Mouse (Mus musculus) heart, embryonic 14.5 days (tissue): ENCODE results near the gene Slc39a11. TPM values are rescaled to one million over a fixed set of nuclear protein-coding genes. Genes with fewer than 3 reads are reported as not detected.

Experiments
- ATAC-seq: fragments of 200-750 bp; cut with Nextera tagmentation; 2 replicates; pipeline ENCODE4 v1.8.0; 2017; ENCODE audit warnings: low read depth, moderate TSS enrichment; ENCODE audit not compliant: insufficient number of reproducible peaks, insufficient read depth, low FRiP score
- H3K27ac ChIP-seq, 2 experiments: fragments of 200-500 bp in 1 of 2; fragments of 300-500 bp in 1 of 2; sonication (generic) in 1 of 2; replicated peaks in 1 of 2; 2 replicates each; pipeline ENCODE4 v1.5.1; 2012 to 2014; ENCODE audit warnings: low read depth in 2 of 2, low read length in 2 of 2, control low read depth in 1 of 2, mild to moderate bottlenecking in 1 of 2, mixed read lengths in 1 of 2; ENCODE audit not compliant: control insufficient read depth in 1 of 2, insufficient read depth in 1 of 2
- H3K27me3 ChIP-seq: fragments of 300-500 bp; sonication (generic); 2 replicates; pipeline ENCODE4 v1.6.1; 2014; ENCODE audit warnings: mild to moderate bottlenecking, low read length, control low read depth; ENCODE audit not compliant: control insufficient read depth, insufficient read depth
- H3K36me3 ChIP-seq: fragments of 300-500 bp; sonication (generic); 2 replicates; pipeline ENCODE4 v1.6.1; 2014; ENCODE audit warnings: mild to moderate bottlenecking, control low read depth, low read length, mixed read lengths; ENCODE audit not compliant: control insufficient read depth, insufficient read depth
- H3K4me1 ChIP-seq, 2 experiments: fragments of 200-500 bp in 1 of 2; fragments of 300-500 bp in 1 of 2; sonication (generic) in 1 of 2; 2 replicates each; pipeline ENCODE4 v1.6.1; 2012 to 2014; ENCODE audit warnings: low read length in 2 of 2, control low read depth in 1 of 2, mixed read lengths in 1 of 2; ENCODE audit not compliant: control insufficient read depth in 2 of 2, insufficient read depth in 2 of 2
- H3K4me2 ChIP-seq: fragments of 300-500 bp; sonication (generic); 2 replicates; pipeline ENCODE4 v1.6.1; 2014; ENCODE audit warnings: mild to moderate bottlenecking, low read length
- H3K4me3 ChIP-seq, 2 experiments: fragments of 200-500 bp in 1 of 2; fragments of 300-500 bp in 1 of 2; sonication (generic) in 1 of 2; 2 replicates each; pipeline ENCODE4 v1.5.1; 2012 to 2014; ENCODE audit warnings: low read length in 2 of 2, mild to moderate bottlenecking in 2 of 2, control low read depth in 1 of 2, low read depth in 1 of 2, moderate library complexity in 1 of 2; ENCODE audit not compliant: control insufficient read depth in 1 of 2, insufficient read depth in 1 of 2
- H3K9ac ChIP-seq: fragments of 300-500 bp; sonication (generic); 2 replicates; pipeline ENCODE4 v1.6.1; 2014; ENCODE audit warnings: mild to moderate bottlenecking, low read length
- H3K9me3 ChIP-seq: fragments of 300-500 bp; sonication (generic); 2 replicates; pipeline ENCODE4 v1.6.1; 2016; ENCODE audit warnings: low read length, control low read depth; ENCODE audit not compliant: control insufficient read depth
- WGBS: fragments of 180-500 bp; shearing (Covaris S2); extraction: QIAGEN DNeasy Blood & Tissue Kit; methylation state at CpG from one replicate; pipeline ENCODE4 v1.1.7; 2014; 5-methylcytosine and 5-hydroxymethylcytosine counted together
- polyA plus RNA-seq: library from polyadenylated mRNA; unstranded; fragments of >200 nt; fragmentation: Nextera tagmentation; extraction: Ambion mirVana; gene quantifications from 2 replicates; pipeline ENCODE4 v1.2.1, GENCODE M21; 2014

Gene Slc39a11
- polyA plus RNA-seq, 1 experiment from 2014 or later = 13.6 TPM

DNA sequence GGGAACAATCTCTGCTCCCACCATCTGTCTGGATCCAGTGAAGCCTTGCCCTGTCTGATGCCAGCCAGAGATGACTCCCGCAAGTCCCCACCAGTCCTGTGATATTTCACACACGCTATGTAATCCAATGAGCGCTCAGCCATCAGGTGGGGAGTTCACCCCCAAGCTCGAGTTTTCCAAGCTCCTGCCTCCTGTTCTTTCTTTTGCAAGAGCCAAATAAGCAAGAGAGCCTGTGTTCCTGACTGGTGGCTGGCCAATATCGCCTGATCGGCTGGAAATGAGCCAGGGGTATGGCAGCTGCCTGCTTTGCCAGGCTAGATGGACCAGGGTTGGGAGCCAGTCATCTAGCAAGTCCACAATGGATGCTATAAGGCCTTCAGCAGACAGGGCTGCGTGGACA is 95.7 kb downstream of the Slc39a11 start:
- no peaks in the 10 kb centered on the region for H3K9me3 ChIP-seq
- H3K36me3 ChIP-seq = 0 out of 2 replicates have a peak, but pooled peaks cover 3% of the 10 kb centered on the region
- no peaks in the 10 kb centered on the region for H3K27me3 ChIP-seq
- H3K9ac ChIP-seq = no peak overlapping the region
- ATAC-seq = no peak
- H3K4me2 ChIP-seq = no peak overlapping the region
- WGBS = 81% methylated on average over 7 of the region's 7 CpGs
- no peak overlapping the region for H3K4me3 ChIP-seq
- H3K27ac ChIP-seq = no peak overlapping the region
- H3K4me1 ChIP-seq = no peaks in the 10 kb centered on the region

GRCm38 (mm10) chr11:113553605-113554004 is 96.3 kb downstream of the Slc39a11 start:
- H3K4me2 ChIP-seq = no peak overlapping the region
- H3K27me3 ChIP-seq = no peaks in the 10 kb centered on the region
- 0 out of 2 replicates have a peak, but pooled peaks cover 3% of the 10 kb centered on the region for H3K36me3 ChIP-seq
- H3K9ac ChIP-seq = no peak overlapping the region
- WGBS = 86% methylated on average over 13 of the region's 13 CpGs
- H3K4me1 ChIP-seq = no peaks in the 10 kb centered on the region
- H3K27ac ChIP-seq = no peak overlapping the region
- no peak overlapping the region for H3K4me3 ChIP-seq
- ATAC-seq = no peak
- H3K9me3 ChIP-seq = no peaks in the 10 kb centered on the region

DNA sequence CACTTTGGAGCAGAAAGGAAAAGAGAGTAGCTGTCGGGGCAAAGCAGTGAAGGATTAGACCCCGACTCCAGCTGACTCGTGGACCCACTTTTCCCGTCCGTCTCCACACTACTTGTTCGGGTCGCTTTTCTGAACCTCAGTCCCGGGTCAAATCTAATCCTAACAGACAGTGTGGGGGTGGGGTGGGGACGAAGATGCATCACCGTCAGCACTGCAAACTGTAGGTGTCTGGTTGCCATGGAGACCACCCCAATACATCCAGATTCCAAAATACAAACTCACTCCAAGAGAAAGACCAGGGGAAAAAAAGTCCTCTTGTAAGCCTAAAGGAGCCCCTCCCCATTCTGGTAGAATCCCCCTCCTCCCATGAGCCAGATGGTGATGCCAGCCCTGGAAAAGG is 97.3 kb downstream of the Slc39a11 start:
- Histone ChIP-seq H3K4me1 (no peaks in the 10 kb centered on the region), H3K27me3 (no peaks in the 10 kb centered on the region), H3K9ac (no peak overlapping the region), H3K36me3 (0 out of 2 replicates have a peak, but pooled peaks cover 3% of the 10 kb centered on the region), H3K27ac (no peak overlapping the region), H3K4me2 (no peak overlapping the region), H3K9me3 (no peaks in the 10 kb centered on the region), H3K4me3 (no peak overlapping the region)
- WGBS = 75% methylated on average over 10 of the region's 10 CpGs
- no peak for ATAC-seq

DNA sequence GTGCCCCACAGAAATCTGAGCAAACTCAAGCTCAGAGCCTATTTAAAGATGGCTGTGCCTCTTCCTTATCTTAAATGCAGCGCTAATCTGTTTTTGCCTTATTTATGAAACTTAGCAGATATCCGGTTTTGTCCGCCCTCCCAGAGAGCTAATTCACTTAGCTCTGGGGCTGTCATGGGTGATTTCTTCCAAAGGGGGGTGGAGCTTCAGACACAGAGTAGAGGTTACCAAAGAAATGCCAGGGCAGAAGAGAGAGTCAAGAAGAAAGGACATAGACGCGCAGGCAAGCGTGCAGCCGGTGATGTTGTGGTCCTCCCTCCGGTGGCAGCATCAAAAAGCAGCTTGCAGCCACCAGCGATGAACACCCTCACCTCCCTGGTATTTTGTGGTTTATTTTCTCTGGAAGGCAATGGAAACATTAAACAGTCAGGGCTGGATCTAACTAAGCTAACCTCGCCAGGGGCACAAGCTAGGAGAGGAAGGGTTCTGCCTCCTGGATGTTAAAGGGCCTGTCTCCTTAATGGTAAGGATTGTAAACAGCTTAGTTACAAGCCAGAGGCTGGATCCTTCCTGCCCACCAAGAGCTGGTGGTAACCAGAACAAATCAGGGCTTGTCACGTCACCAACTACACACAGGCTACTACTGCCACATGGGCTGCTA is 103.5 kb downstream of the Slc39a11 start:
- 65% methylated on average over 11 of the region's 11 CpGs for WGBS
- no peak overlapping the region for H3K27ac ChIP-seq
- ATAC-seq = no peak

DNA sequence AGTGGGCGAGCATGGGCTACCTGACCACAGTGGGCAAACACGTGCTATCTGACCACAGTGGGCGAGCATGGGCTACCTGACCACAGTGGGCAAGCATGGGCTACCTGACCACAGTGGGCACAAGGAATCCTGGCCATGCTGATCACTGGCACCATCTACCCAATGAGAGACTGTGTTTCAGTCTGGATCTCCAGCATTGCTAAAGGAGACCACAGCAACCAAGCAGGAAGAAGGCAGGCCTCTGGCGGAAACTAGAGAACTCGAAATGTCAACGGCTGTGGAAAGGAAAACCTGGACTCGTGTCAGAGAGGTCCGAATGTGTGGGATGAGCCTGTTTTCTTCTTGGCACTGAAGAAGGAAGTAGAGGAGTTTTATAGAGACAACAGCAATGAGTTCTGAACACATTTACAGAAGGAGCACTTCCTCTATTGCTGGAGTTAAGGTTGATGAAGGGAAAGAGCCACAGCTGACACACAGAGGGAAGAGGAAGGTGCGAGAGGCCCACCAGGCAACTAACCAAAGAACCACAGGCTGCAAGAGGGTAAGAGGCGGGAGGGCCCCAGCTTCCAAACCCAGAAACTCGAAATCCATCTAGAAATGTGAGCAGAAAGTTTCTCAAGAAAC is 105.8 kb downstream of the Slc39a11 start:
- H3K36me3 ChIP-seq = no peaks in the 10 kb centered on the region
- no peak overlapping the region for H3K4me3 ChIP-seq
- H3K4me2 ChIP-seq = no peak overlapping the region
- H3K4me1 ChIP-seq = peaks cover 6 to 11% of the 10 kb centered on the region in 2 experiments; a peak in 3 of 4 replicates
- WGBS = 77% methylated on average over 11 of the region's 11 CpGs
- no peaks in the 10 kb centered on the region for H3K9me3 ChIP-seq
- no peaks in the 10 kb centered on the region for H3K27me3 ChIP-seq
- H3K9ac ChIP-seq = no peak overlapping the region
- H3K27ac ChIP-seq = no peak overlapping the region
- ATAC-seq = no peak

More for the DNA sequence above, 103.5 kb downstream of the Slc39a11 start:
- H3K4me2 ChIP-seq = no peak overlapping the region
- 0 out of 2 replicates have a peak, but pooled peaks cover 3% of the 10 kb centered on the region for H3K36me3 ChIP-seq
- H3K9me3 ChIP-seq = no peaks in the 10 kb centered on the region
- no peak overlapping the region for H3K4me3 ChIP-seq
- no peak overlapping the region for H3K9ac ChIP-seq
- peaks cover 0 to 5% of the 10 kb centered on the region in 2 experiments; a peak in 2 of 4 replicates for H3K4me1 ChIP-seq
- H3K27me3 ChIP-seq = no peaks in the 10 kb centered on the region

- Histone ChIP-seq H3K27ac (no peak overlapping the region), H3K4me1 (peaks cover 9 to 17% of the 10 kb centered on the region in 2 experiments; a peak in 3 of 4 replicates), H3K27me3 (no peaks in the 10 kb centered on the region), H3K4me3 (no peak overlapping the region), H3K36me3 (no peaks in the 10 kb centered on the region), H3K9me3 (no peaks in the 10 kb centered on the region), H3K9ac (no peak overlapping the region), H3K4me2 (no peak overlapping the region)
- 95% methylated on average over 8 of the region's 8 CpGs for WGBS
- no peak for ATAC-seq
Observed at GRCm38 (mm10) chr11:113541073-113541472, 108.8 kb downstream of the Slc39a11 start.

DNA sequence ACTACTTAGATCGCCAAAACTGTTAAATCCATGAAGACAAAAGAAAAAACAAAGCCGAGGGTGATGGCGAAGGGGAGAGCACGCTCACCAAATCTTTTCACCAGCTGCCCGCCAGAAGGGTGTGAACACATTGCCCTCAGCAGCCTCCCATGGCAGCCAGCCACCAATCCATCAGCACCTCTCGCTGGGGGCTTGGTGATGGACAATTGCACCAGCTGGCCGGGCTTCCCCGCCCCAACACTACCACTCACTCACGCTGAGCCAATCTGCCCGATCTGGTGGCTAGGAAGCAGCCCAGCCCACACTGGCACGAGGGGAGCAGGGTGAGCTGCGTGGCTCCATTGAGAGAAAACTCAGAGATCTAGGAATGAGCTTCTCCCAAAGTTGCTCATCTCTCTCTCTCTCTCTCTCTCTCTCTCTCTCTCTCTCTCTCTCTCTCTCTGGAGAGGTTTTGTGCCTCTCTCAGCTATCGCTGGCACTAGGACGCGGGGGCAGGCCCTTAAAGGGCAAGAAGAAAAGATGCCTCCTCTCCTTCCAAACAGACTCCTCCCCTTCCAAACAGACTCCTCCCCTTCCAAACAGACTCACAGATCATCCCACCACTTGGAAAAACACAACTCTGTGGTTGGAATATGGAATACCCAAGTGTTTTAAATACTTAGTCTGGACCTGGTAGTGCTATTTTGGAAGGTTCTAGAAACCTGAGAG is 110.2 kb downstream of the Slc39a11 start:
- no peaks in the 10 kb centered on the region for H3K9me3 ChIP-seq
- peak; percentile 76 for ATAC-seq
- H3K27me3 ChIP-seq = no peaks in the 10 kb centered on the region
- H3K4me1 ChIP-seq = peaks cover 9 to 17% of the 10 kb centered on the region in 2 experiments; a peak in 3 of 4 replicates
- H3K4me2 ChIP-seq = peak overlapping the region; percentile 42
- 22% methylated on average over 15 of the region's 15 CpGs for WGBS
- H3K36me3 ChIP-seq = no peaks in the 10 kb centered on the region
- H3K27ac ChIP-seq = no peak overlapping the region
- H3K4me3 ChIP-seq = 0 out of 4 replicates have a peak overlapping the region, but pooled peaks of 1 of the 2 experiments have one; percentile 11
- no peak overlapping the region for H3K9ac ChIP-seq
